Mouse (Mus musculus) naive thymus-derived CD4-positive, alpha-beta T cell, adult 2 months (primary cell): ENCODE results near the gene Vmn1r178.
"Not testable (repeated sequence)": the region's sequence is repeated elsewhere in the genome, so short reads cannot be mapped to it uniquely, and the experiment has no call there.

Source experiments
- DNase-seq: peaks from one replicate; pipeline ENCODE4 v3.0.0-alpha.2; 2011; ENCODE audit warnings: low read depth

Gene Vmn1r178

DNA sequence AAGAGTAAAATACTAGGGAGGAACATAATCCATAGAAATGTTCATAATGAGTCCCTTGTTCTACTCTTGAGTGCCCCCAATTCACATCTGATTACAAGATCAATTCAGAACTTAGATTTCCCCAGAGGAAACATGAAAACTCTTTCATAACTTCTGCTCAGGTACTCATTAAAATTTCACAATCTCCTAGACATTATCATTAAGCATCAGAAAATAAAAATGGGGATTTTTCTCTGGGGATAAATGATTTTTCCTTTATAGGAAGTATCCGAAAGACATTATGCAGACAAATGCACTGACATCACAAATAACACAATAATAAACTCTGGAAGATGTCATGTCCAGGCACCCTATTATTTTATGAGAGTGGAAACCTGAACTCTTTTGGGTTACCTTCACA is at the start of gene Vmn1r178:
Gene Vmn1r178 (plus strand): TSS at position 301 of the 400 bp plus-strand sequence.
- no peak for DNase-seq

GRCm38 (mm10) chr7:23866349-23866748 is 25.5 kb upstream of the Vmn1r178 start, which contains the start of gene Vmn1r177:
Gene Vmn1r177 (minus strand): TSS chr7:23866449.
- DNase-seq, result not testable (repeated sequence)

GRCm38 (mm10) chr7:23876918-23877317 is 14.9 kb upstream of the Vmn1r178 start:
- not testable (repeated sequence) for DNase-seq

- no peak for DNase-seq
Observed at GRCm38 (mm10) chr7:23926678-23927077, 34.9 kb downstream of the Vmn1r178 start, which contains the start of gene Vmn1r179. Gene Vmn1r179 (plus strand): TSS chr7:23926978.
